Mouse (Mus musculus) hindbrain, embryonic 10.5 days (tissue): Measurements from ENCODE around the gene Nek1. TPM values are rescaled to one million over a fixed set of nuclear protein-coding genes. Genes with fewer than 3 reads are reported as not detected.

Source experiments
- DNase-seq: peaks from one replicate; pipeline ENCODE4 v3.0.0-alpha.2; 2017; ENCODE audit warnings: low spot score
- H3K27ac ChIP-seq: fragments of 300-500 bp; sonication (generic); 2 replicates; pipeline ENCODE4 v1.5.1; 2016; ENCODE audit warnings: mild to moderate bottlenecking, moderate library complexity
- H3K27me3 ChIP-seq: fragments of 300-500 bp; sonication (generic); 2 replicates; pipeline ENCODE4 v1.6.1; 2016; ENCODE audit warnings: mild to moderate bottlenecking; ENCODE audit not compliant: poor library complexity, insufficient read depth, severe bottlenecking
- H3K36me3 ChIP-seq: fragments of 300-500 bp; sonication (generic); 2 replicates; pipeline ENCODE4 v1.6.1; 2016; ENCODE audit warnings: mild to moderate bottlenecking, moderate library complexity
- H3K4me1 ChIP-seq: fragments of 300-500 bp; sonication (generic); replicated peaks from 2 replicates; pipeline ENCODE4 v1.6.1; 2016; ENCODE audit warnings: mild to moderate bottlenecking
- H3K4me3 ChIP-seq: fragments of 300-500 bp; sonication (generic); 2 replicates; pipeline ENCODE4 v1.5.1; 2016; ENCODE audit warnings: mild to moderate bottlenecking, moderate library complexity
- H3K9me3 ChIP-seq: fragments of 300-500 bp; sonication (generic); 2 replicates; pipeline ENCODE4 v1.6.1; 2016; ENCODE audit warnings: mild to moderate bottlenecking, moderate library complexity
- WGBS: fragments of 180-500 bp; shearing (Covaris S2); methylation state at CpG from one replicate; pipeline ENCODE4 v1.1.7; 2016; 5-methylcytosine and 5-hydroxymethylcytosine counted together
- polyA plus RNA-seq: library from polyadenylated mRNA; unstranded; fragments of >200 nt; fragmentation: Nextera tagmentation; extraction: Ambion mirVana; gene quantifications from 2 replicates; pipeline ENCODE4 v1.2.1, GENCODE M21; 2016

Nek1 gene
- polyA plus RNA-seq, 1 experiment from 2014 or later = 16.5 TPM

GRCm38 (mm10) chr8:61177680-61178593 lies 184.9 kb downstream of the Nek1 start:
- DNase-seq = no peak
- 83% methylated on average over 12 of the region's 12 CpGs for WGBS
- no peak overlapping the region for H3K4me3 ChIP-seq
- no peaks in the 10 kb centered on the region for H3K36me3 ChIP-seq
- no peaks in the 10 kb centered on the region; the same call in 1 of the 2 replicates for H3K9me3 ChIP-seq
- no peak overlapping the region for H3K27ac ChIP-seq
- no peaks in the 10 kb centered on the region for H3K4me1 ChIP-seq
- no peaks in the 10 kb centered on the region for H3K27me3 ChIP-seq

- no peaks in the 10 kb centered on the region; the same call in 1 of the 2 replicates for H3K9me3 ChIP-seq
- H3K4me1 ChIP-seq = no peaks in the 10 kb centered on the region
- no peak overlapping the region for H3K27ac ChIP-seq
- no peak overlapping the region for H3K4me3 ChIP-seq
- 80% methylated on average over 11 of the region's 11 CpGs for WGBS
- DNase-seq = no peak
- H3K36me3 ChIP-seq = no peaks in the 10 kb centered on the region
- H3K27me3 ChIP-seq = no peaks in the 10 kb centered on the region
Observed at GRCm38 (mm10) chr8:61178594-61179140, 185.7 kb downstream of the Nek1 start.

Other genes starting within 250 kb of the Nek1 start
- gene Hpf1, start 102.8 kb upstream of the Nek1 start, polyA plus RNA-seq = 97.1 and 124 TPM in 2 replicates
- gene Clcn3, start 9.9 kb upstream of the Nek1 start, polyA plus RNA-seq = 25.4 and 29.0 TPM in 2 replicates
- gene Sh3rf1, start 230.7 kb downstream of the Nek1 start, polyA plus RNA-seq = 17.2 and 20.3 TPM in 2 replicates